Mouse (Mus musculus) lung, postnatal 36 days (tissue): ENCODE measurements around the gene Zbtb24.

Experiments used
- DNase-seq: peaks from one replicate; pipeline ENCODE4 v3.0.0; 2022; ENCODE audit warnings: mixed read lengths

The Zbtb24 gene

GRCm38 (mm10) chr10:41470693-41471092 lies 20.5 kb downstream of the Zbtb24 start:
- DNase-seq = no peak

GRCm38 (mm10) chr10:41472534-41472933 lies 22.4 kb downstream of the Zbtb24 start:
- no peak for DNase-seq

- no peak for DNase-seq
Observed at GRCm38 (mm10) chr10:41472962-41473481, 22.8 kb downstream of the Zbtb24 start.

GRCm38 (mm10) chr10:41473782-41474468 lies 23.7 kb downstream of the Zbtb24 start:
- DNase-seq = peak; percentile 71

GRCm38 (mm10) chr10:41474981-41475391 lies 24.8 kb downstream of the Zbtb24 start:
- peak; percentile 76 for DNase-seq

- peak; percentile 81 for DNase-seq
Observed at GRCm38 (mm10) chr10:41476171-41477017, 26.2 kb downstream of the Zbtb24 start, which contains the start of gene Mical1. TSS of gene Mical1 (plus strand) at chr10:41476314.

GRCm38 (mm10) chr10:41477018-41477277 lies 26.8 kb downstream of the Zbtb24 start:
- peak; percentile 30 for DNase-seq

- DNase-seq = peak; percentile 87
Observed at GRCm38 (mm10) chr10:41477278-41478181, 27.3 kb downstream of the Zbtb24 start.

GRCm38 (mm10) chr10:41479961-41480360 lies 29.8 kb downstream of the Zbtb24 start:
- no peak for DNase-seq

- no peak for DNase-seq
Observed at GRCm38 (mm10) chr10:41480938-41481880, 31.0 kb downstream of the Zbtb24 start.

GRCm38 (mm10) chr10:41482446-41482845 lies 32.3 kb downstream of the Zbtb24 start:
- no peak for DNase-seq

- DNase-seq = no peak
Observed at GRCm38 (mm10) chr10:41485778-41486177, 35.6 kb downstream of the Zbtb24 start.

GRCm38 (mm10) chr10:41486506-41487170 lies 36.5 kb downstream of the Zbtb24 start:
- DNase-seq = no peak

GRCm38 (mm10) chr10:41488877-41489276 lies 38.7 kb downstream of the Zbtb24 start:
- no peak for DNase-seq

GRCm38 (mm10) chr10:41489294-41489693 lies 39.1 kb downstream of the Zbtb24 start:
- DNase-seq = no peak

GRCm38 (mm10) chr10:41489708-41490517 lies 39.7 kb downstream of the Zbtb24 start, which contains the start of the genes Smpd2 and Ppil6:
TSS of gene Smpd2 (minus strand) at chr10:41490369.
TSS of gene Ppil6 (plus strand) at chr10:41490439.
- DNase-seq = peak; percentile 98

- DNase-seq = no peak
Observed at GRCm38 (mm10) chr10:41490518-41490873, 40.3 kb downstream of the Zbtb24 start.

- no peak for DNase-seq
Observed at GRCm38 (mm10) chr10:41491111-41491510, 40.9 kb downstream of the Zbtb24 start.

- peak; percentile 62 for DNase-seq
Observed at GRCm38 (mm10) chr10:41500941-41501340, 50.8 kb downstream of the Zbtb24 start.

GRCm38 (mm10) chr10:41504996-41505395 lies 54.8 kb downstream of the Zbtb24 start:
- DNase-seq = no peak
